ENCODE assay signal across 23 mouse cellular contexts in the genomic region with DNA sequence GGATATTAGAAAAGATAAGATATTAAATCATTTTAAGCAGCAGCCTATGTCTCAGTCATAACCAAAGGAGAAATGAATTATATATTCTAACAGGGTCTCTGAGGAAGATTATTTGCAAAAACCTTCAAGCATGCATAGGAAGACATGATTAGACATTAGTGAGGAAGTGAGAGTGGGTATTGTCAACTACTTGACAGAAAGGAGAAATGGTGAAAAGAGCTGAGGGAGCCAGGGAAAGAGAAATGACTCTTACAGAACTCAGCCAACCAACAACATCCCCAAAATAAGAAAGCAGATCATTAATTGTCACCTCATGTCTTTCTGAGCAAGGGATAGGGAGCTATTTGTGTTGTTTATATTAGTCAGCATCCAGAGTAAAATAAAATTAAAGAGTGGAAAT.
"Had no signal": no experiment of that assay in that cellular context is flagged by ENCODE, and none has a peak within 500 bp of the region (broad histone marks: within the 10 kb centered on the region; RNA-seq: fewer than 3 reads in every experiment).

No protein-coding gene starts in this region.

- H3K4me1 ChIP-seq: heart, embryonic 10.5 days; heart, embryonic 12.5 days; hindbrain, embryonic 13.5 days; hindbrain, embryonic 15.5 days; kidney, embryonic 15.5 days; limb, embryonic 10.5 days; limb, embryonic 12.5 days had no signal

- H3K27ac ChIP-seq: heart, embryonic 10.5 days; hindbrain, embryonic 13.5 days; hindbrain, embryonic 15.5 days; hindbrain, postnatal 0 days; kidney, embryonic 15.5 days; kidney, postnatal 0 days; layer of hippocampus, adult 2 months; left cerebral cortex, adult 2 months; limb, embryonic 10.5 days; limb, embryonic 12.5 days had no signal

- H3K27me3 ChIP-seq: heart, embryonic 12.5 days; hindbrain, embryonic 13.5 days; hindbrain, embryonic 15.5 days; kidney, embryonic 15.5 days; limb, embryonic 12.5 days had no signal

- DNase-seq: gastrocnemius, postnatal 14 days; gastrocnemius, postnatal 36 days; heart, adult 18-20 months; heart, postnatal 10 days; heart, postnatal 4 days; kidney, adult 11 months; kidney, adult 2 months; kidney, adult 9 months; kidney, postnatal 14 days; kidney, postnatal 36 days; liver had no signal

- H3K4me3 ChIP-seq: heart, embryonic 10.5 days; heart, embryonic 12.5 days; hindbrain, embryonic 13.5 days; hindbrain, embryonic 15.5 days; kidney, embryonic 15.5 days; layer of hippocampus, adult 2 months; left cerebral cortex, adult 2 months; limb, embryonic 10.5 days; limb, embryonic 12.5 days had no signal

- H3K9me3 ChIP-seq: heart, embryonic 10.5 days; heart, embryonic 12.5 days; hindbrain, embryonic 13.5 days; hindbrain, embryonic 15.5 days; kidney, embryonic 15.5 days; limb, embryonic 10.5 days; limb, embryonic 12.5 days had no signal

- H3K36me3 ChIP-seq: heart, embryonic 10.5 days; heart, embryonic 12.5 days; hindbrain, embryonic 13.5 days; hindbrain, embryonic 15.5 days; kidney, embryonic 15.5 days; limb, embryonic 10.5 days; limb, embryonic 12.5 days had no signal

- ATAC-seq: hindbrain, postnatal 0 days; intestine, embryonic 16.5 days had no signal
